Mouse (Mus musculus) neural tube, embryonic 15.5 days (tissue): ENCODE data around the gene Swt1. TPM values are rescaled to one million over a fixed set of nuclear protein-coding genes. Genes with fewer than 3 reads are reported as not detected.
"Not testable (repeated sequence)": the region's sequence is repeated elsewhere in the genome, so short reads cannot be mapped to it uniquely, and the experiment has no call there.

Experiments used
- ATAC-seq: fragments of 200-750 bp; cut with Nextera tagmentation; 2 replicates; pipeline ENCODE4 v1.8.0; 2017; ENCODE audit warnings: mild to moderate bottlenecking, moderate TSS enrichment, moderate library complexity; ENCODE audit not compliant: low FRiP score
- H3K27ac ChIP-seq: fragments of 300-500 bp; sonication (generic); replicated peaks from 2 replicates; pipeline ENCODE4 v1.5.1; 2015; ENCODE audit warnings: mild to moderate bottlenecking, inconsistent platforms
- H3K27me3 ChIP-seq: fragments of 300-500 bp; sonication (generic); replicated peaks from 2 replicates; pipeline ENCODE4 v1.6.1; 2015; ENCODE audit warnings: inconsistent platforms
- H3K36me3 ChIP-seq: fragments of 300-500 bp; sonication (generic); 2 replicates; pipeline ENCODE4 v1.6.1; 2015; ENCODE audit warnings: inconsistent platforms
- H3K4me1 ChIP-seq: fragments of 300-500 bp; sonication (generic); 2 replicates; pipeline ENCODE4 v1.6.1; 2015; ENCODE audit warnings: inconsistent platforms
- H3K4me2 ChIP-seq: fragments of 300-500 bp; sonication (generic); 2 replicates; pipeline ENCODE4 v1.6.1; 2015; ENCODE audit warnings: inconsistent platforms, mild to moderate bottlenecking, moderate library complexity
- H3K4me3 ChIP-seq: fragments of 300-500 bp; sonication (generic); replicated peaks from 2 replicates; pipeline ENCODE4 v1.5.1; 2015; ENCODE audit warnings: mild to moderate bottlenecking, inconsistent platforms
- H3K9ac ChIP-seq: fragments of 300-500 bp; sonication (generic); replicated peaks from 2 replicates; pipeline ENCODE4 v1.6.1; 2015; ENCODE audit warnings: mild to moderate bottlenecking, inconsistent platforms
- H3K9me3 ChIP-seq: fragments of 300-500 bp; sonication (generic); replicated peaks from 2 replicates; pipeline ENCODE4 v1.6.1; 2016; ENCODE audit warnings: inconsistent platforms
- WGBS: fragments of 180-500 bp; shearing (Covaris S2); methylation state at CpG from one replicate; pipeline ENCODE4 v1.1.7; 2015; ENCODE audit warnings: mixed read lengths; 5-methylcytosine and 5-hydroxymethylcytosine counted together
- polyA plus RNA-seq: library from polyadenylated mRNA; unstranded; fragments of >200 nt; fragmentation: Nextera tagmentation; extraction: Ambion mirVana; gene quantifications from 2 replicates; pipeline ENCODE4 v1.2.1, GENCODE M21; 2015

The Swt1 gene
- polyA plus RNA-seq, 1 experiment from 2014 or later: 15.1 TPM

GRCm38 (mm10) chr1:151359374-151359773 lies 68.9 kb downstream of the Swt1 start:
- no peaks in the 10 kb centered on the region for H3K27me3 ChIP-seq
- H3K4me2 ChIP-seq: no peak overlapping the region
- H3K4me3 ChIP-seq: no peak overlapping the region
- H3K4me1 ChIP-seq: no peaks in the 10 kb centered on the region
- 92% methylated on average over 3 of the region's 3 CpGs for whole genome bisulfite sequencing
- no peak overlapping the region for H3K9ac ChIP-seq
- peaks cover 89% of the 10 kb centered on the region for H3K36me3 ChIP-seq
- ATAC-seq: no peak
- no peak overlapping the region for H3K27ac ChIP-seq
- H3K9me3 ChIP-seq: no peaks in the 10 kb centered on the region

GRCm38 (mm10) chr1:151355994-151356393 lies 72.3 kb downstream of the Swt1 start:
- H3K9ac ChIP-seq: no peak overlapping the region
- ATAC-seq: no peak
- no peak overlapping the region for H3K4me2 ChIP-seq
- H3K4me1 ChIP-seq: no peaks in the 10 kb centered on the region
- WGBS: 94% methylated on average over 5 of the region's 5 CpGs
- H3K36me3 ChIP-seq: peaks cover 92% of the 10 kb centered on the region
- no peak overlapping the region for H3K4me3 ChIP-seq
- H3K27ac ChIP-seq: no peak overlapping the region
- no peaks in the 10 kb centered on the region for H3K9me3 ChIP-seq
- no peaks in the 10 kb centered on the region for H3K27me3 ChIP-seq

DNA sequence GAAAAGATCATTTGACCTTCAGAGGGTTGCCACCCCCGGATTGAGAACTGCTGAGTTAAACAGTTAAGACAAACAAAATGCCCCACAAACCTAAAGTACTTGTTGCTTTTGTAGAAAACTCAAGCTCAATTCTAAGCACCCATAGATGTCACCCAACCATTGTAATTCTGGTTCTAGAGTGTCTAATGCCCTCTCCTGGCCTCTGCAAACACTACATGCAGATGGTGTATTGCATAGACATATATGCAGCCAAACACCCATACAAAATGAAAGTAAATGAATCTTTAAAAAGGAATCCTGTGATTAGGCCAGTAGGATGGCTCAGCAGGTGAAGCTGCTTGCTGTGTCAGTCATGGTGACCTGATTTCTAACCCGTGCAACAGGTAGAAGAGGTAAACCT lies 75.3 kb downstream of the Swt1 start:
- Histone ChIP-seq H3K4me3 (no peak overlapping the region), H3K27ac (no peak overlapping the region), H3K9me3 (no peaks in the 10 kb centered on the region), H3K4me2 (no peak overlapping the region), H3K27me3 (no peaks in the 10 kb centered on the region), H3K4me1 (peaks cover 12% of the 10 kb centered on the region), H3K9ac (no peak overlapping the region), H3K36me3 (peaks cover 69% of the 10 kb centered on the region)
- 91% methylated on average over 2 of the region's 2 CpGs for WGBS
- no peak for ATAC-seq

DNA sequence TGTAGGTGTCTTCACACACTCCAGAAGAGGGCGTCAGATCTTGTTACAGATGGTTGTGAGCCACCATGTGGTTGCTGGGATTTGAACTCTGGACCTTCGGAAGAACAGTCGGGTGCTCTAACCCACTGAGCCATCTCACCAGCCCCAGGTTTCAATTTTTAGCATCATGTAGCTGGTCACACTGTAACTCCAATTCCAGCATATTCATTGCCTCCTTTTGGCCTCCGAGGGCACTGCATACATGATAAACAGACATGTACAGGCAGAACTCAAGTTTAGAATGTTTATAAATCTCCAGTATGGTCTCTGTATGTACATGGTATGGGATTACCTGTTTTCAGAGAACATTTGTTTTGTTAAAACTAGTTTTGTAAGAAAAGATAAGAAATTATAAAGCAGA lies 80.0 kb downstream of the Swt1 start:
- WGBS: 79% methylated on average over 4 of the region's 4 CpGs
- H3K4me3 ChIP-seq, H3K9ac ChIP-seq: not testable (repeated sequence)

DNA sequence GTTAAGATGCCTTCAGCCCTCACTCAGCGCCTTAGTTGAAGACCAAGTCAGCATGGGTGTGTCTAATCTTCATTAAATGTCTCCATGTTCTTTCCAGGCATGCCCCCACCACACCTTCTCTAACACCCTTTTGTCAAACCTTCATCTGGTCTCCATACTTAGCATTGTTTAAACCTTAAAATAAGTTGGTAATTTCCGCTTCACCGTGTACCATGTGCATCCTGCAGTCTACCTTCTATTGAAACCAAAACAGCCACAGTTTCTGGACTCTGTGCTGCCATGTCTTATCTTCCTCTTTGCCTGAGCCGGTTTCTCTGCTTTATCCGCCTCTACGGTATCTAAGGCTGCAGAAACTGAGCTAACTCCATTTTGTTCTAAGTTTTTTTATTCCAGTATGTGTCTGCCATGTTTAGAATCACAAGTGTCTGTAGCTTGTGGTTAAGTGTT lies 81.6 kb downstream of the Swt1 start:
- 51% methylated on average over 6 of the region's 6 CpGs for WGBS
- H3K9me3 ChIP-seq: no peaks in the 10 kb centered on the region
- H3K36me3 ChIP-seq: peaks cover 14% of the 10 kb centered on the region
- H3K27ac ChIP-seq: no peak overlapping the region
- H3K4me2 ChIP-seq: peak overlapping the region; percentile 67
- no peaks in the 10 kb centered on the region for H3K27me3 ChIP-seq
- ATAC-seq: no peak
- H3K4me3 ChIP-seq: peak overlapping the region; percentile 86
- 0 out of 2 replicates have a peak overlapping the region, but pooled peaks have one; percentile 98 for H3K9ac ChIP-seq
- peaks cover 44% of the 10 kb centered on the region for H3K4me1 ChIP-seq

More for the DNA sequence above, 80.0 kb downstream of the Swt1 start:
- not testable (repeated sequence) for H3K27me3 ChIP-seq, ATAC-seq, H3K9me3 ChIP-seq, H3K27ac ChIP-seq, H3K4me2 ChIP-seq
- Histone ChIP-seq H3K4me1 (peaks cover 37% of the 10 kb centered on the region), H3K36me3 (peaks cover 29% of the 10 kb centered on the region)

- Histone ChIP-seq H3K36me3 (peaks cover 6% of the 10 kb centered on the region; the same call in 1 of the 2 replicates), H3K27ac (0 out of 2 replicates have a peak overlapping the region, but pooled peaks have one; percentile 96), H3K9ac (peak overlapping the region; percentile 98), H3K27me3 (no peaks in the 10 kb centered on the region), H3K4me2 (peak overlapping the region; percentile 67), H3K9me3 (no peaks in the 10 kb centered on the region), H3K4me3 (peak overlapping the region; percentile 86), H3K4me1 (peaks cover 47% of the 10 kb centered on the region)
- ATAC-seq: no peak
Observed at GRCm38 (mm10) chr1:151345863-151346195, 82.4 kb downstream of the Swt1 start.

DNA sequence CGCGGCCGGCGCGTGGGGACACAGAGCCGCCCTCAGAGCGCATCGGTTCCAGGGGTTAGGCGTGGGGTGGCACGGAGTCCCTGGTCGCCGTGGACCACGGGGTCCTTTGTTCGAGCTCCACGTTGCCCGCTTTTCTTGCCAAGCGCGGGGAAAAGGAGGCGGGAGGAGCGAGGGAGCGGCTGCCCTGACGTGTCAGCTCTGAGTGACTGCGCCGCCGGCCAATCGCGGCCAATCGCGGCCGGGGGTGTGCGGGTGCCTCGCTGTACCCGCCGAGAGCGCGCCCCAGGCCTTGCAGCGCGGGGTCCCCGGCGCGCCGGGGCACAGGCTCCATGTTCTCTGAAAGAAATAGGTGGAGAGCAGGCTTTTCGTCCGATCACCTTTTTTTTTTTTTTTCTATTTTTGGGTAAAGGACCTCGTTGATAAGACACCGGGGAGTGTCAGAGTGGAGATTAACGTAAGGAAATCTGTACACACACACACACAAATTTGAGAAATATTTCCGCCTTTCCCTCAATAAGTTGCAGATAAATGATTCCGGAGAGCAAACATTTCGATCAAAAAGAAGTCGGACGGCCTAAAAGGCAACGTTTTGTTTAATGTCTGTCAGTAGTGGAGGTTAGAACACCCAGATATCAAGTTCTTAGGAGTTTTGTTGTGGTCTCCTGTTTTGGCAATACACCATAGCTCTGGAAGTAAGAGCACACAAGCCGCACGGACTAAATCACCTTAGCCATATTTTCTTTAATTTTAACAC lies 83.0 kb downstream of the Swt1 start:
- Histone ChIP-seq H3K27me3 (no peaks in the 10 kb centered on the region), H3K9ac (peak overlapping the region; percentile 98), H3K4me1 (peaks cover 47% of the 10 kb centered on the region), H3K4me3 (peak overlapping the region; percentile 86), H3K4me2 (peak overlapping the region; percentile 67), H3K9me3 (no peaks in the 10 kb centered on the region), H3K36me3 (0 out of 2 replicates have a peak, but pooled peaks cover 3% of the 10 kb centered on the region), H3K27ac (peak overlapping the region; percentile 96)
- under 1% methylated on average over 55 of the region's 55 CpGs for WGBS
- ATAC-seq: peak; percentile 88

DNA sequence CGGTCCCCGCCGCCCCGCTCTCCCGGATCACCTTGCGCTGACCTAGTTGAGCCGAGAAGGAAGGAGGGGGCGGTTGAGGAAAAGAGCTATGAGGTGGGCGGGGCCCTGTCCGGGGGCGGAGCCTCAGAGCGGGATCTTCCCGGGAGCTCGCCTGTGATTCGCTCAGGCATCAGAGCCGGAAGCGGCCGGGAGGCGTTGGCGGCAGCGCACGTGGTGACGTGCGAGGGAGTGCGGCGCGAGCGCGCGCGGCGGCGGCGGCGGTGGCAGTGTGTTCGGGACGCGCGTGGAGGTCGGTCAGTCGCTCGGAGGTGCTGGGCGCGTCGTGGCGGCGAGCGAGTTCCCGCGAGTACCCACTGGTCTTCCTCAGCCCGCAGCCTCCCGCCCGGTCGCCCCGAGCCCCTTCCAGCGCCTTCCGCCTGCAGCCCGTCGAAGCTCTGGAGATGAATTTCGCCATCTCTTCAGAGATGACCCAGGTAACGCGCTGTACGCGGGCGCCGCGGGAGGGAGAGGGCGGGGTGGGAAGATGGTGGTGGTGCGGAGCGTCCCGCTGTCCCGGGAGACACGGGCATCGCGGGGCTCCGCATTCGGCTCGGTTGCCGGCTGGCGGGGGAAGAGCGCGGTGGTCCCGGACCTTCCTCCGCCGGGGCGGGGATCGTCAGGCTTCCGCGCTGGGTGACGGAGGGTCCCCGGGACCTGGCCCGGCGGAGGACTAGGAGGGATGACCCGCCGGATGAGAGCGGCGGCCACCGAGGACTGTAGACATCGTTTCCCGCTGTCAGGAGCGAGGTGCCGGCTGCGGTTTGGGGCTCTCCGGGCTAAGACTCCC lies 83.8 kb downstream of the Swt1 start, which contains the start of gene Ivns1abp:
TSS of gene Ivns1abp (plus strand) at position 195 of the 826 bp plus-strand sequence.
- Histone ChIP-seq H3K36me3 (no peaks in the 10 kb centered on the region), H3K4me2 (peak within 1 kb of the TSS; percentile 67), H3K27me3 (no peaks in the 10 kb centered on the region), H3K4me3 (peak within 1 kb of the TSS; percentile 86), H3K9ac (peak within 1 kb of the TSS; percentile 98), H3K9me3 (no peaks in the 10 kb centered on the region), H3K4me1 (peaks cover 44% of the 10 kb centered on the region), H3K27ac (peak within 1 kb of the TSS; percentile 96)
- peak; percentile 96 for ATAC-seq
- 0% methylated on average over 90 of the region's 104 CpGs for WGBS

DNA sequence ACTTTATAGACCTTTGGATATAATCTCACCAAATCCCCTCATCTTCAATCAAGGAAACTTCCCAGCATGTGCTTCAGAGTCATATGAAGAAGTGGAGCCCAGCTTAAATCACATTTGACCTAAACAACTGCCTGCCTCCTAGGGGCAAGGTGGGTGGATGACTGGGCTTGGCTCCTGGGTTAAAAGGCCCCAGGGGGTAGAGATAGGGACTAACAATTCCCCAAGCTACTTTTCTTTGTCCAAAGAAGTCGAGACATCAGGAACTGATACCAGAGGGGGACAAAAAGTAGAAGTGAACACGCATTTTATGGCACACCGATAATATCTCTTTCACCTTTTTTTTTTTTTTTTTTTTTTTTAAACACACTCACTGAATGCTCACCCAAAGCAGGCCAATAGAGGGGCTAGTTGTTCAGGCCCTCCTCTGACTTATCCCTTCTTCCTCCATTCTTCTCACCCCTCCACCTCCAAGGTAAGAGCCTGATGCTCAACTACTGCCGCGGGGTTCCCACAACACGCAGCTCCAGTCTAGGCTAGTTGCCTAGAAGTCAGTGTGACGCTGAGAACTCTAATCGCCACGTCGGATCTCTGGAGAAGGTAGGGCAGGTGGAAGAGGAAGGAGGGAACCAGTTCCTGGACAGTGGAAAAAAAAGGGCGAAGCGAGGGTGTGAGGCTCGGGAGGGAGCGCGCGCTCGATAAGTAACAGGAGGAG lies 84.5 kb downstream of the Swt1 start:
- Histone ChIP-seq H3K4me3 (peak overlapping the region; percentile 86), H3K36me3 (no peaks in the 10 kb centered on the region), H3K4me2 (peak overlapping the region; percentile 67), H3K27me3 (no peaks in the 10 kb centered on the region), H3K4me1 (peaks cover 39% of the 10 kb centered on the region), H3K27ac (peak overlapping the region; percentile 96), H3K9me3 (no peaks in the 10 kb centered on the region), H3K9ac (peak overlapping the region; percentile 68)
- peak; percentile 49; the same call in 1 of the 2 replicates for ATAC-seq
- under 1% methylated on average over 17 of the region's 17 CpGs for WGBS

DNA sequence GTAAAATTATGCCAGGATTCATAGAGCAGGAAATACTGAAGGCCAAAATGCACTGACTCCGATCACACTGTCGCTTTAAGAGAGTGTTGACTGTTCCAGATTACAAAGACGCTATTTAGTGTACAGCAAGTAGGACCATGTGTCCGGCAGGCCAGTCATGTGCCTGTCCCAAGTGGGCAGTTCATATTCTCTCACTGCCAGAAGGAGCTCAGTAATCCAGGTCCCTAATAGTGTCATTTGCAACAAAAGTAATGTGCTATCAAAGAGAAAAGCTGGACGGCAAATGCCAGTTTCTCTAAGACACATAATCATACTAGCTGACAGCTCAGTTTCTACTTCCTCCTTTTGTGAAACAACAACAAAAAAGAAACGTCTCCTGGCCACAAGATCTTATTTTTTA lies 85.3 kb downstream of the Swt1 start:
- peaks cover 35% of the 10 kb centered on the region for H3K4me1 ChIP-seq
- peak overlapping the region; percentile 86 for H3K4me3 ChIP-seq
- ATAC-seq: no peak
- no peaks in the 10 kb centered on the region for H3K9me3 ChIP-seq
- H3K36me3 ChIP-seq: no peaks in the 10 kb centered on the region
- no peak overlapping the region for H3K9ac ChIP-seq
- H3K27me3 ChIP-seq: no peaks in the 10 kb centered on the region
- H3K4me2 ChIP-seq: peak overlapping the region; percentile 67
- H3K27ac ChIP-seq: peak overlapping the region; percentile 56
- 21% methylated on average over 6 of the region's 6 CpGs for WGBS

DNA sequence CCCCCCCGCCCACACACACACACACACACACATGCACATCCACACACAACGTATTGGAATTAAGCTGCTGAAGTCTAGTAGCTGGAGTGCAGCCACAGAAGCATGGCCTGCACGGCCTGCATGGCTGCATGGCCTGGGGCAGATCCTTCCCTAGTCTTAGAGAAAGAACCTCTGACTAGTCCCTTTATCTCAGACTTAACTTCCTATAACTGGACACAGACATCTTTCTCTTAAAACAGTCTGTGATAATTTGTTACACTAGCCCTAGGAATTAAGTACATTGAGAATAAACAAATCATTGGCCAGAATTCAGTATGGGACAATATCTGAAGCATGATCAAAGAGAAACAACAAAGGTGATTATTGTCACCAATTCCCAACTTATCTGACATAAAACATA lies 85.9 kb downstream of the Swt1 start:
- Histone ChIP-seq H3K4me2 (peak overlapping the region; percentile 67), H3K9me3 (no peaks in the 10 kb centered on the region), H3K4me3 (no peak overlapping the region), H3K4me1 (peaks cover 33% of the 10 kb centered on the region), H3K9ac (no peak overlapping the region), H3K36me3 (no peaks in the 10 kb centered on the region), H3K27ac (no peak overlapping the region), H3K27me3 (no peaks in the 10 kb centered on the region)
- no peak for ATAC-seq
- WGBS: 62% methylated on average over 3 of the region's 3 CpGs
